Mouse (Mus musculus) thymus, adult 18-20 months (tissue): Measurements from ENCODE around the gene Lck.

Source experiments
- DNase-seq, 2 experiments: peaks; one replicate each; pipeline ENCODE4 v3.0.0; 2022; ENCODE audit warnings: mixed read lengths in 2 of 2

The Lck gene

DNA sequence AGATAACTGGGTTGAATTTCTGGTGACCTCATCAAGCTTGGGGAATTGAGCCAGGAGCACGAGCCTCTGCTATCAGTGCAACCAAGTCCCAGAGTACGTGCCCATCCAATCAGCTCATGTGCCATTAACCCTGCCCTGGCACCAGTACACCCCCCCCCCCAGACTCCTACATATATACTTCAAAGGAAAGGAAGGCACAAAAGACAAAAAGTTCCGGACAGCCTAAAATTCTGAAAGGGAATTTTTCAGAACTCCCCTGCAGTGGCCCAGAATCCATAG lies 65.3 kb downstream of the Lck start:
- DNase-seq = no peak

GRCm38 (mm10) chr4:129507434-129508236 lies 65.8 kb downstream of the Lck start:
- DNase-seq = no peak

GRCm38 (mm10) chr4:129505511-129505910 lies 67.9 kb downstream of the Lck start:
- no peak for DNase-seq

DNA sequence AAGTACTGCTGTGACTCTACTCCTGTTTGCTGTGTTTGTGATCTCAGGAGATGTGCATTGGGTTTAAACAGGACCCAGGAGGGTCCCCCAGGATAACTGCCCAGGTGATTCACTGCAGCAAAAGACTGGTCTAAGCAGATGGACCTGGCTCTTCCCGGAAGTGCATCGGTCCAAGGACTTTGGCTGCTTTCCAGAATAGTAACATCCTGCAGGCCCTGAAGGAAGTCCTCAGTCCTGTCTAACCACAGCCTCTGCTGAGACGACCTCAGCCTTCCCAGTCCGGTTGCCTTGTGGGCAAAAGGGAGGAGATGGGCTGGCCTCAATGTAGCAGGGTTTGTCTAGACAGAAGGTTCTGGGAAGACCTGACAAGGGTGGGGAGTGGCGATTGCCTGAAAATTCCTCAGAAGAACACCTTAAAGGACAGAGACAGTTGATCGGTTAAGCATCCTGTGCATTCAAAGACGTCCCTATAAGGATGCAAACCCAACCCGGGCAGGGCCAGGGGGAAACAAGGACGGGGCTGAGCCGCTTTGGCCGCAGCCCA lies 70.5 kb downstream of the Lck start:
- DNase-seq = no peak

DNA sequence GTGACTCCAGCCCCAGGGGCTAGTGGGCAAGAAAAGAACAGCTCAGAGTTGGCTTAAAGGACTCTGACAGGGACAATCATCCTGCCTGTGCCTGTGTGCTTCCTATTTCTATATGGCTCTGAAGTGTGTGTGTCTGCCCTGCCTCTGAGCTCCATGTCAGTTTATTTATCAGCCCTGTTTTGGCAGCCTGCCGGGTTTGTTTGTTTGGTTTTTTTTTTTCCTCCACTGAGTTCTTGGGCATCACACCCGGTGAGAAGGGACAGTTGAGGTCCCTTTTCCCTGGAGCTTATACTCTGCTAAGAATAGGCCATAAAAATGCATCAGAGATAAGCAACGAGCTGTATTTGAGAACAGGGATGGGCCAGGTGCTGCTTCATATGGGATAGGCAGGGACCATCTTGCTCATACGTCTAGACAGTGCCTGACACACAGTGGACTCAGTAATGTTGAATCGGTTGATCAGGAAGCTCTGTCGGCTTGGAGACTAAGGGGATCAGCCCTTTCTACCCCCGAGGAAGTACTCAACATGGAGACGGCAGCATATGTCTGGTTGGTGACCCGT lies 71.0 kb downstream of the Lck start:
- no peak for DNase-seq

DNA sequence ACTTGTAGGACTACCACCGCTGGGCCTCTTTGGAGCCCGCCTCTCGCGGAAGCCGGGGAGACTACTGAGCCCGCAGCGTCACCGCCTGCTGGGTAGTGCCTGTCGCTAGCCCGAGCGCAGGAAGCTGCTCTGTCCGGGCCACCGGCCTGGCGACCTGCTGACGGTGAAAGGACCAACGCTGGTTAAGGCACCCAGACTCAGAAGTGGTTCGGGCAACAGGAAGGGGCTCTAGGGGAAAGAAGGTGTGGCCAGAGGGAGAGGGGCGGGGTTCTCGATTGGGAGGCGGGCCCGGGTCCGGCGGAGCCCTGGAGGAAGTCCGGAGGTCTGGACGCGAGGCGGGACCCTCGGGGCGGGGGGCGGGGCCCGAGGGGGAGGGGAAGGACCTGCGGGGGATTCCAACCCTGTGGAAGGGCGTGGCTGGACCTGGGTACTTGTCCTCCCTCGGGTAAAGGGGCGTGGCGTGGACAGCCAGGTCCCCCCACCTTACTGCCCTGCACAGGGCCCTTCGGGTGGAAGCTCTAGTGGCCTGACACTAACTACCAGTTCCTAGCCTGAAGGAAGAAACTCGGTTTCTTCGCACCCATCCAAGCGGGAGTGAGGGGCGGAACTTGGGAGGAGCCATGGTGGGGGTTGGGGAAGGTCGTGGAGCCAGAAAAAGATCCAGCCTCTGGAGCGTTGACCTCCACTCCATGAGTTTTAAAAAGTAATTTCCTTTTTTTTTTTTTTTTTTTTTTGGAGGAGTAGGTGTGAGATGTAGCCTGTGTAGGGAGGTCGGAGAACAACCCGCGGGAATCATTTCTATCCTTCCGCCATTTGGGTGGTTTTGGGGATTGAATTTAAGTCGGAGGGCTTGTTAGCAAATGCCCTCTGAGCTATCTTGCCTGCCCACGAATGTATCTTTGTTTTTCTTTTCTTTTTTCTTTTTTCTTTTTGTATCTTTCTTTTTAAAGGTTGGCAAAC lies 72.6 kb downstream of the Lck start:
- peak; percentile 76 to 77 for DNase-seq

- DNase-seq = no peak
Observed at GRCm38 (mm10) chr4:129500017-129500416, 73.4 kb downstream of the Lck start.

DNA sequence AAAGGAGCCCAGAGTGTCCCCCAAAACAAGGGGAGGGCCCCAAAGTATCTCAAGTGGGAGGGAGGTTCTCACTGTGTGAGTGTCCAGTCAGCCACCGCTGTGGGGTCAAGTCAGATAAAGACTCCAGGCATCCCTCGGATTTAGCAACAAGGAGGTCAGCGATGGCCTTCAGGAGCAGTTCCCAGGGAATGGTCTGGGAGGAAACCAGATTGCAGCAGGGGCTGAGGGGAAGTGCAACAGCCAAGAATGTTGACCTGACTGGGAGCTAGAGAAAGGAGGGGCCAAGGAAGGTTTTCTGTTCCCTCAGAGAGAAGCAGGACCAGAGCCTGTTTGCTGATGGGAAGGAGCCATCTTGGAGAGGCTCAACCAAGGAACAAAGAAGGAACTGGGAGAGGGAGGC lies 74.5 kb downstream of the Lck start:
- no peak for DNase-seq
